Mouse (Mus musculus): ENCODE results near the gene Timp3.
A peak's percentile ranks its signal among the peaks of the same experiment; 100 is the strongest.

The Timp3 gene

GRCm38 (mm10) chr10:86300293-86301116 lies at the start of gene Timp3:
Gene Timp3, plus strand, starts transcription at chr10:86300372.
- peak; percentile 77 to 82 for DNase-seq (ENCODE audit: low spot score in 2 of 2)

- DNase-seq (ENCODE audit: low spot score in 2 of 2) = peak; percentile 86 to 91
Measured at GRCm38 (mm10) chr10:86256221-86256620, 44.0 kb upstream of the Timp3 start.

- DNase-seq (ENCODE audit: low spot score in 2 of 2) = no peak
Measured at GRCm38 (mm10) chr10:86257045-86257444, 43.1 kb upstream of the Timp3 start.

GRCm38 (mm10) chr10:86258046-86258445 lies 42.1 kb upstream of the Timp3 start:
- no peak for DNase-seq (ENCODE audit: low spot score in 2 of 2)

- DNase-seq (ENCODE audit: low spot score in 2 of 2) = no peak
Measured at GRCm38 (mm10) chr10:86258992-86259391, 41.2 kb upstream of the Timp3 start.

- no peak for DNase-seq (ENCODE audit: low spot score in 2 of 2)
Measured at GRCm38 (mm10) chr10:86261725-86262124, 38.4 kb upstream of the Timp3 start.

GRCm38 (mm10) chr10:86264618-86265017 lies 35.6 kb upstream of the Timp3 start:
- DNase-seq (ENCODE audit: low spot score in 2 of 2) = no peak

- DNase-seq (ENCODE audit: low spot score in 2 of 2) = no peak
Measured at GRCm38 (mm10) chr10:86270254-86270653, 29.9 kb upstream of the Timp3 start.

GRCm38 (mm10) chr10:86272826-86273225 lies 27.3 kb upstream of the Timp3 start:
- no peak for DNase-seq (ENCODE audit: low spot score in 2 of 2)

GRCm38 (mm10) chr10:86273410-86274191 lies 26.6 kb upstream of the Timp3 start:
- no peak for DNase-seq (ENCODE audit: low spot score in 2 of 2)

- no peak for DNase-seq (ENCODE audit: low spot score in 2 of 2)
Measured at GRCm38 (mm10) chr10:86275585-86275984, 24.6 kb upstream of the Timp3 start.

GRCm38 (mm10) chr10:86277327-86277726 lies 22.8 kb upstream of the Timp3 start:
- no peak for DNase-seq (ENCODE audit: low spot score in 2 of 2)

GRCm38 (mm10) chr10:86278481-86278880 lies 21.7 kb upstream of the Timp3 start:
- no peak for DNase-seq (ENCODE audit: low spot score in 2 of 2)

- DNase-seq (ENCODE audit: low spot score in 2 of 2) = no peak
Measured at GRCm38 (mm10) chr10:86279579-86280168, 20.5 kb upstream of the Timp3 start.

- DNase-seq (ENCODE audit: low spot score in 2 of 2) = no peak
Measured at GRCm38 (mm10) chr10:86281238-86281637, 18.9 kb upstream of the Timp3 start.

- no peak for DNase-seq (ENCODE audit: low spot score in 2 of 2)
Measured at GRCm38 (mm10) chr10:86286508-86286907, 13.7 kb upstream of the Timp3 start.

- no peak for DNase-seq (ENCODE audit: low spot score in 2 of 2)
Measured at GRCm38 (mm10) chr10:86290109-86290771, 9.9 kb upstream of the Timp3 start.

- DNase-seq (ENCODE audit: low spot score in 2 of 2) = no peak
Measured at GRCm38 (mm10) chr10:86293880-86294279, 6.3 kb upstream of the Timp3 start.

- no peak for DNase-seq (ENCODE audit: low spot score in 2 of 2)
Measured at GRCm38 (mm10) chr10:86294599-86295365, 5.4 kb upstream of the Timp3 start.

GRCm38 (mm10) chr10:86295454-86296098 lies 4.6 kb upstream of the Timp3 start:
- DNase-seq (ENCODE audit: low spot score in 2 of 2) = no peak

- peak; percentile 84 to 88 for DNase-seq (ENCODE audit: low spot score in 2 of 2)
Measured at GRCm38 (mm10) chr10:86296111-86296510, 4.1 kb upstream of the Timp3 start.
